Mouse (Mus musculus) spleen, adult 2 months (tissue): Measurements from ENCODE around the gene Lrfn4. TPM values are rescaled to one million over a fixed set of nuclear protein-coding genes. Genes with fewer than 3 reads are reported as not detected.

Experiments
- DNase-seq, 2 experiments: peaks; one replicate each; pipeline versions ENCODE4 v3.0.0 to v3.0.0-alpha.2; 2012 to 2021; ENCODE audit warnings: low spot score in 2 of 2, low read depth in 1 of 2
- H3K27ac ChIP-seq: fragments of 200-500 bp; 2 replicates; pipeline ENCODE4 v1.5.1; 2012; ENCODE audit warnings: low read length, inconsistent platforms; ENCODE audit not compliant: insufficient read depth
- H3K27me3 ChIP-seq: fragments of 200-500 bp; 2 replicates; pipeline ENCODE4 v1.6.1; 2012; ENCODE audit warnings: mild to moderate bottlenecking, moderate library complexity, low read length, inconsistent platforms; ENCODE audit not compliant: control insufficient read depth, insufficient read depth
- H3K36me3 ChIP-seq: fragments of 200-500 bp; 2 replicates; pipeline ENCODE4 v1.6.1; 2012; ENCODE audit warnings: mild to moderate bottlenecking, low read length, inconsistent platforms; ENCODE audit not compliant: control insufficient read depth, insufficient read depth
- H3K4me1 ChIP-seq: fragments of 200-500 bp; 2 replicates; pipeline ENCODE4 v1.6.1; 2011; ENCODE audit warnings: inconsistent platforms; ENCODE audit not compliant: control insufficient read depth, insufficient read depth, insufficient read length
- H3K4me3 ChIP-seq: fragments of 200-500 bp; 2 replicates; pipeline ENCODE4 v1.5.1; 2011; ENCODE audit warnings: mild to moderate bottlenecking, inconsistent platforms; ENCODE audit not compliant: insufficient read depth, insufficient read length; ENCODE audit errors: extremely low read depth
- CTCF ChIP-seq: fragments of 200-500 bp; IDR thresholded peaks from 2 replicates; pipeline ENCODE4 v1.5.1; 2011; ENCODE audit warnings: mild to moderate bottlenecking, inconsistent platforms; ENCODE audit not compliant: insufficient read depth, insufficient read length, insufficient replicate concordance; ENCODE audit errors: extremely low read depth
- POLR2A ChIP-seq: fragments of 200-500 bp; IDR thresholded peaks from 2 replicates; pipeline ENCODE4 v1.6.1; 2011; ENCODE audit warnings: low read depth, low read length, inconsistent platforms
- WGBS: fragments of 180-500 bp; shearing (Covaris S2); methylation state at CpG from one replicate; pipeline ENCODE4 v1.1.7; 2018; 5-methylcytosine and 5-hydroxymethylcytosine counted together
- polyA plus RNA-seq: library from polyadenylated mRNA; depleted of rRNA; stranded (reverse); fragments of >200 nt; gene quantifications from 2 replicates; pipeline ENCODE4 v1.2.3, GENCODE M21; 2012

Lrfn4 gene
- polyA plus RNA-seq, 1 experiment: 3.0 TPM

DNA sequence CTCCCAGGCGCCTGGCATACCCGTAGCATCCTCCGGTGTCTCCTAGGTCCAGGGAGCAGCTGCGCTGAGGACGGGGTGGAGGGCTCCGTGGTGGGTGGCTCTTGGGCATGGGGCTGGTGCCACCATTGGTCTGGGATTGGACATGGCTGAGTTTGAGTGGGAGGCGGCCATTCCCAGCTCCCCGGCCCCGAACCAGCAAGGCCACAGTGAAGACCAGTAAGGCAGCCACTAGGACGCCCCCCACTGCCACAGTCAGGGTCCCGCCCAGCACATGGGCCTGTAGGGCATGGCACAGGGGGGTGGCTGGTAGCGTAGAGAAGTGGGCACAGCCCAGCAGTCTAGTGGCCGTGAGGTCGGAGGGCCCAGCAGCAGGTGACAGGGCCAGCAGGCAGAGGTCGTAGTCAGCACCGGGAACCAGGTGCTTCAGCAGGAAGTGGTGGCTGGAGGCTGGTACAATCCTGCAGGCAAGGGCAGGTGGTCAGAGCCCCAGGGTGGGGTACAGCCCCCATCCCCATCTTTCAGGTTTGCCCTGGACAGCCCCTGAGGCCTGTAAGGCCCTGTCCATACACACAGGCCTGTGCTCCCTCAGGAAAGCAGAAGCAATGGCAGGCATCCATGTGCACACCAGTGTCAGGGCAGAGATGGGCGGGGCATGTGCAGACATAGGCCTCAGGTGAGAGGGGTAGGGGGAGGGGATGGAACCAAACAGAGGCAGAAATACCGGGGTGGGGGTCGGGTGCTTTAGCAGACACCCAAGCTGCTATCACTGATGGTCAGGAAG lies 3.1 kb downstream of the Lrfn4 start:
- TF ChIP-seq POLR2A (no peak), CTCF (no peak)
- H3K27me3 ChIP-seq: no peaks in the 10 kb centered on the region
- WGBS: 91% methylated on average over 19 of the region's 19 CpGs

DNA sequence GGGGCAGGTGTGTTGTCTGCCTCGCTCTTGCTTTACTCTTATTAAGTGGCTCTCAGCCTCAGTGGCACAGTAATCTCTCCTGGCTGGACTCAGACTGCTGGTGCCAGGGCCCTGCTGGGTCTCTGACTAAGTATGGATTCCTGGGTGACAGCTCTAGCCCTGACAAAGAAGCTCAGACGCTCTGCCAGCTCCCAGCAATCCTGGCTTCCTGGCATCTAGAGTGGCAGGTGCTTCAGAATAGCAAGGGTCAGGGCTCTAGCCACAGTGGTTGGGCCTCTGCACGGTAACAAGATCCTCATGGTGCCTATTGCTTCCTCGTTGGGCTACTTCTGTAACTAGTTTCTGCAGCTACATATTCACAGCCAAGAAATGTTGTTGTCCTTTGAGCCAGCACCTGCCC lies 5.4 kb downstream of the Lrfn4 start:
- Histone ChIP-seq H3K4me1 (no peaks in the 10 kb centered on the region; the same call in 1 of the 2 replicates), H3K4me3 (no peak overlapping the region), H3K27ac (no peak overlapping the region), H3K27me3 (no peaks in the 10 kb centered on the region), H3K36me3 (no peaks in the 10 kb centered on the region)
- DNase-seq: no peak
- 57% methylated on average over 4 of the region's 4 CpGs for WGBS
- TF ChIP-seq CTCF (no peak), POLR2A (no peak)

More for the DNA sequence above, 3.1 kb downstream of the Lrfn4 start:
- no peak for DNase-seq
- Histone ChIP-seq H3K4me3 (no peak overlapping the region), H3K4me1 (peaks cover 2% of the 10 kb centered on the region), H3K27ac (no peak overlapping the region), H3K36me3 (no peaks in the 10 kb centered on the region)

DNA sequence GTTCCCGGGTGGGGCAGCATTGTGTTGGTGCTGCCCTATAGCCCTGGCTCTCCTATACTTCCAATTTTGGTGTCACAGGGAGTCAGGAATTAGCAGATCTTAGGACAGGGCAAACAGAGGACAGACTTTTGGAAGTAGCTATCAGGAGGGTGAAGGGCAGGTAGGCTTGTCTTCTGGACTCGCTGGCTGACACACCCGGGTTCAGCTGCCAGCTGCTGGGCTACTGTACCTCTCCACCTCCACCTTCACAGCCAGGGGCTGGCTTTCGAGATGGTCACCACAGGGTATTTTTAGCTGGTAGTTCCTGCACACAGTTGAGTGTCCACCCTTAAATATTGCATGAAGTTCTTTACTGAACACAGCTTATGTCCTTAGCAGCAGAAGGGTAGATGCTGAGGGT lies 7.0 kb downstream of the Lrfn4 start:
- WGBS: 78% methylated on average over 4 of the region's 4 CpGs
- no peak for DNase-seq
- no peaks in the 10 kb centered on the region for H3K36me3 ChIP-seq
- H3K4me3 ChIP-seq: no peak overlapping the region
- H3K27me3 ChIP-seq: no peaks in the 10 kb centered on the region
- H3K27ac ChIP-seq: no peak overlapping the region
- no peak for TF ChIP-seq POLR2A
- no peaks in the 10 kb centered on the region for H3K4me1 ChIP-seq

DNA sequence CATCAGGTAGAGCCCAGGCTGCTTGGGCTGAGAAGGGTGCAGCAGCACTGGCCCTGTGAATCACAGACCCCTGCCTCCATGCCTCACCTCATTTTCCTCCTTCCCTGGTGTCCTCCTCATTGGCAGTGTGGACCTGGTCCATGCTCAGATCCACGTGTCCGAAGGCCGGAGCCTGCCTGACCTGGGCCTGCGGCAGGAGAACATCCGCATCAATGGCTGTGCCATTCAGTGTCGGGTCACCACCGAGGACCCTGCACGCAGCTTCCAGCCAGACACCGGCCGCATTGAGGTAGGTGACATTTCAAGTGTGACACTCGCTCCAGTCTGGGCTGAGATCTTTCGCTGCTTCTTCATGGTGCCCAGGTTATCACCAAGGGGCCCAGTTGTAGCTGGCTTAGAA lies 8.1 kb downstream of the Lrfn4 start:
- H3K27me3 ChIP-seq: no peaks in the 10 kb centered on the region
- H3K4me3 ChIP-seq: no peak overlapping the region
- no peak overlapping the region for H3K27ac ChIP-seq
- H3K36me3 ChIP-seq: no peaks in the 10 kb centered on the region
- no peak for DNase-seq
- no peaks in the 10 kb centered on the region for H3K4me1 ChIP-seq
- whole genome bisulfite sequencing: 96% methylated on average over 12 of the region's 12 CpGs
- TF ChIP-seq CTCF (no peak), POLR2A (no peak)

DNA sequence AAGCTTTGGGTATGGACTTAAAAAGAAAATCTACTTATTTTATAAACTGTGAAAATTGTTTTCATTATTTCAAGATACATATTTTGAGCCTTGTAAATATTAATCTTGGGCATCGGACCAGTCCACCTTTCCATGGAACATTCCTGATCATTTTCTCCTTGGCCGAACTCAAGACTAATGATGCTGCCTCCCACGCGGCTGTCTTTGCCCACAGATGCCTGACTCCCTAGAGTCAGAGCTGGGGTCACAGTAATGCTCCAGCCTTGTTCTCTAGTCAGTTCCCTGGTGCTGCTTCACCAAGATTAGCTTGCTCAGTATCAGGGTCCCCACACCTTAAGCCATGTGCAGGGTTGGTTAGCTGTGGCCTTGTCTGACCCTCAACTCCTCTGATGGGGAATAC lies 9.8 kb downstream of the Lrfn4 start:
- TF ChIP-seq POLR2A (no peak), CTCF (no peak)
- H3K27me3 ChIP-seq: no peaks in the 10 kb centered on the region
- H3K4me3 ChIP-seq: no peak overlapping the region
- H3K27ac ChIP-seq: no peak overlapping the region
- 93% methylated on average over 4 of the region's 4 CpGs for WGBS
- H3K36me3 ChIP-seq: no peaks in the 10 kb centered on the region
- no peak for DNase-seq
- no peaks in the 10 kb centered on the region for H3K4me1 ChIP-seq

DNA sequence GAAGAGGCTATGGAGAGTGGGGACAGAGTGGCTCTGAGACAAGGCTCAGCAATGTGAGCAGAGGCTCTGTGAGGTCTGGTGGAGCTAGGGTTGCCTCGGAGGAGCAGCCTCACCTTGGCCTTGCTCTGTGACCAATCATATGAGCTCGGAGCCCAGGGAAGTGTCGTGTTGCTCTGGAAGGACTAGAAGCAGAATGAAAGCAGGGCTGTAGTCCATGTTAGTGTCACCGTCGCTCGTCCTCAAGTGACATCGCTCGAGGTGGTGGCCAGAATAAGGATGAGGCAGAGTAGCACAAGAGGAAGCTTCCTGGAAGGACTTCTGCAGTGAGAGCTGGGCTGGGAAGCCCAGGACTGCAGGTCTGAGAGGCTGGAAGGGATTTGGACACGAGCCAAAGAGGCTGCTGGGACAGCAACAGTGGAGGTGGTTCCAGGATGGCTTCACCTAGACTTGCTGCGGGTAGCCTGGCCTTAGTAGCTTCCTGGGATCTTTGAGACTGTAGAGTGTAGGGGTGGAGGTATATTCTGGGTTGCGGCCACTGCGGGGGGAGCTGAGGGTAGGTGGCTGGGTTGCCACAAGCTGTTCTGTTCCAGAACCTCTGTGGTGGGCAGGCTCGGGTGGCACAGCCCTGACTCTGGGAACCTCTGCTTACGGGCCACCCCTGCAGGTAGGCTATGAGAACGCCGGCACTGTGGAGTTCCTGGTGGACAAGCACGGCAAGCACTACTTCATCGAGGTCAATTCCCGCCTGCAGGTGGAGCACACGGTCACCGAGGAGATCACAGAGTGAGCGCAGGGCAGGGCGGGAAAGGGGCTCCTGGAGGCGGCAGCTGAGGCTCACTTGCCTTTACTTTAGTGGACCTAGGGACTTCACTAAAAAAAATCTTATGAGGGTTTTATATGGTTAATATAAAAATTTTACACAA lies 11.4 kb downstream of the Lrfn4 start:
- H3K36me3 ChIP-seq: no peaks in the 10 kb centered on the region
- no peak overlapping the region for H3K27ac ChIP-seq
- TF ChIP-seq POLR2A: no peak
- TF ChIP-seq CTCF: no peak
- 40% methylated on average over 24 of the region's 24 CpGs for WGBS
- DNase-seq: no peak
- no peaks in the 10 kb centered on the region for H3K27me3 ChIP-seq
- no peak overlapping the region for H3K4me3 ChIP-seq
- H3K4me1 ChIP-seq: no peaks in the 10 kb centered on the region
